Mouse (Mus musculus): Measurements from ENCODE around the gene Dennd6a.

Dennd6a gene

GRCm38 (mm10) chr14:26595695-26596365 is 22.2 kb downstream of the Dennd6a start:
- TF ChIP-seq GATA4 (IDR thresholded peaks at IDR 0.05; ENCODE audit: insufficient replicate concordance, low read length): no peak; the same call in 1 of the 2 replicates

GRCm38 (mm10) chr14:26605354-26605753 is 31.7 kb downstream of the Dennd6a start:
- no peak for TF ChIP-seq GATA4 (IDR thresholded peaks at IDR 0.05; ENCODE audit: insufficient replicate concordance, low read length)

- TF ChIP-seq GATA4 (IDR thresholded peaks at IDR 0.05; ENCODE audit: insufficient replicate concordance, low read length): no peak
These were observed 36.0 kb downstream of the Dennd6a start for GRCm38 (mm10) chr14:26609674-26610073.

DNA sequence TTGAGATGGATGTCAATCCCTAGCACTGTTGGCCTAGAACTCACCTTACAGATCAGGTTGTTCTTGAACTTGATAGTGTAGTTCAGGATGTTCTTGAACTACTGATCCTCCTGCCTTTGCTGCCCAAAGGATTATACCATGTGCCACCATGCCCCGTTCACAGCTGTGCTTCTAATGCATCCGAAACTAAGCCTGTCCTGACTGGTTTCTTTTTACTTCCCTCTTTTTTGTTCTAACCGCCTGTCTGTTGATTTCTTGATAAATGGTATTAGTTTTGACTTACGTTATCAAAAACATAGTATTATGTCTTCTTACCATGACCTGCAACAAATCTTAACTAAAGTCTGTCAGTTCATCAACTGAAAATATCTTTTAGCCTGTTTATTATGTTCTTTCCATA is 37.0 kb downstream of the Dennd6a start:
- no peak for TF ChIP-seq GATA4 (IDR thresholded peaks at IDR 0.05; ENCODE audit: insufficient replicate concordance, low read length)

DNA sequence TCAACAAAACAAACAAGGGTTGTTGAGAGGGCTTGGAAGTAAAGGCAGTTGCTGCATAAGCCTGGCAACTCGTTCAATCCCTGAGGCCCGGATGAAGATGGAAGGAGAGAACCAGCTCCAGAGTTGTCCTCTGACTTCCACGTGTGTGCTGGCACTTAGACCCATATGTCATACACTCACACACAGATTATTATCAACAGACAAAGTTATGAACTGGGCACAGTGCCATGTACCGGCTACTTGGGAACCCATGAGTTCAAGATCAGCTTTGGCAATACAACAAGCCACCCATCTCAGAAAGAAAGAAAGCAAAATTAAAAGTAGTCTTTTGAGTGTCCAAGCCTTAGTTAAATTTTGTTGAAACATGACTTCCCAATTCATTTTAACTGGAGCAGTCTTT is 51.6 kb downstream of the Dennd6a start:
- no peak for TF ChIP-seq GATA4 (IDR thresholded peaks at IDR 0.05; ENCODE audit: insufficient replicate concordance, low read length)

- TF ChIP-seq GATA4 (IDR thresholded peaks at IDR 0.05; ENCODE audit: insufficient replicate concordance, low read length): no peak
These were observed 53.0 kb downstream of the Dennd6a start for GRCm38 (mm10) chr14:26626605-26627140.

DNA sequence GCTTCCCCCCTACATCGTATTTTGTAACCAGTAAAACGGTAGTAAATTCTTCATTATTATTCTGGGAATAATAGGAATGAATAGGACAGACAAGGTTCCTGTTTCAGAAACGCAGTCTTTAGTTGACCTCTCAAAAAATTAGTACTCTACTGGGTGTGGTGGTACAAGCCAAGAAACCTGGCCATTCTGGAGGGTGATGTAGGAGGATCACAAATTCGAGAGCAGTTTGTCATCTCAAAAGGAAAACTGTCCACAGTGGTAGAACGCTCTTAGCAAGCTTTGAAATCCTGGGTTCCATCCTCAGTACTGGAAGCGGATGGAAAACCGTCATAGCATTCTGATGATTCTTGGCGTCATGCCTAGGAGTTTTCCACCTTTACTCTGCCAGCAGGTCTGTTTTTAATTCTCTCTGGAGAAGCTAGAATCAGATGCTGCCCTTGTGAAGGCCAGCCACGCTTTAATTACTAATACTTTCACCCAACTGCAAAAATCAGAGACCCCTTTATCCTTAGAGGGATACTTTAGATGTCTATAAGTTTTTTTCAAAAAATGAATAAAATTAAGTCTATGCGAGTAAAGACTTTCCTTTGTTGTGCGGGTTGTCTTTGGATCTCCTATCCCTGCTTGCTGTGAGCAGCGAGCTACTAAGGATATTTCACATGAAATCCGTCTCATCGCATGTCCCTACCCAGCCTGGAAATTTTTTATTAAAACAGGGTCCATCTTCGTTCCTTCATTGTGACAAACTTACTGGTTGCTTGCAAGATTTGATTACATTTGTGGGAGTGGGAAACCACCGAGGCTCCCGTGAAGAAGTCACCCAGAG is 63.6 kb downstream of the Dennd6a start:
- no peak for TF ChIP-seq GATA4 (IDR thresholded peaks at IDR 0.05; ENCODE audit: insufficient replicate concordance, low read length)

- peak; percentile 62; the same call in 1 of the 2 replicates for TF ChIP-seq GATA4 (IDR thresholded peaks at IDR 0.05; ENCODE audit: insufficient replicate concordance, low read length)
These were observed 64.4 kb downstream of the Dennd6a start, which contains the start of gene Arf4 for GRCm38 (mm10) chr14:26637851-26638707. TSS of gene Arf4 (plus strand) at chr14:26638074.

DNA sequence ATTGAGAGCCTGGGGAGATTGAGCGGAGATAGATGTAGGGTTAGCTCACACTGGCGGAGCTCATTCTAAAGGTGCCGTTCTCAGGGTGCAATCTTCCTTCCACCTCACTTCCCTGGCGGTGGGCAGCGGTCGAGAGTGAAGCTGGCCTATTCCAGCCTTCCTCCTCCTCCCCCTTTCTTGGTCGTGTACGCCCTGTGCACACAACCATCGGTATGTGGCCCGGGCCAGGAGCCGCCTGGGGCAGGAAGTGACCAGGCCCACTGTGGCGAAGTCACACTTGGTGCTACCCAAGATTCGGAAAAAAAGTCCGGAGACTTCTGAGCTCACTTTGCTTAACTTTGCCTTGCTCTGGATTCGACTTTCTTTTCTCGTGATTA is 65.0 kb downstream of the Dennd6a start:
- TF ChIP-seq GATA4 (IDR thresholded peaks at IDR 0.05; ENCODE audit: insufficient replicate concordance, low read length): no peak

GRCm38 (mm10) chr14:26639251-26639650 is 65.6 kb downstream of the Dennd6a start:
- TF ChIP-seq GATA4 (IDR thresholded peaks at IDR 0.05; ENCODE audit: insufficient replicate concordance, low read length): no peak

- no peak for TF ChIP-seq GATA4 (IDR thresholded peaks at IDR 0.05; ENCODE audit: insufficient replicate concordance, low read length)
These were observed 66.3 kb downstream of the Dennd6a start for GRCm38 (mm10) chr14:26639961-26640360.

GRCm38 (mm10) chr14:26643006-26643624 is 69.5 kb downstream of the Dennd6a start:
- TF ChIP-seq GATA4 (IDR thresholded peaks at IDR 0.05; ENCODE audit: insufficient replicate concordance, low read length): no peak

GRCm38 (mm10) chr14:26645989-26646650 is 72.5 kb downstream of the Dennd6a start:
- TF ChIP-seq GATA4 (IDR thresholded peaks at IDR 0.05; ENCODE audit: insufficient replicate concordance, low read length): no peak

- no peak for TF ChIP-seq GATA4 (IDR thresholded peaks at IDR 0.05; ENCODE audit: insufficient replicate concordance, low read length)
These were observed 74.2 kb downstream of the Dennd6a start for GRCm38 (mm10) chr14:26647811-26648210.

All from liver, adult (tissue).